Mouse (Mus musculus): ENCODE results near the gene Glp2r. TPM values are rescaled to one million over a fixed set of nuclear protein-coding genes. Genes with fewer than 3 reads are reported as not detected.

The Glp2r gene
- polyA plus RNA-seq (2014; fragmentation: Nextera tagmentation; extraction: Ambion mirVana), result not detected in 2 replicates

DNA sequence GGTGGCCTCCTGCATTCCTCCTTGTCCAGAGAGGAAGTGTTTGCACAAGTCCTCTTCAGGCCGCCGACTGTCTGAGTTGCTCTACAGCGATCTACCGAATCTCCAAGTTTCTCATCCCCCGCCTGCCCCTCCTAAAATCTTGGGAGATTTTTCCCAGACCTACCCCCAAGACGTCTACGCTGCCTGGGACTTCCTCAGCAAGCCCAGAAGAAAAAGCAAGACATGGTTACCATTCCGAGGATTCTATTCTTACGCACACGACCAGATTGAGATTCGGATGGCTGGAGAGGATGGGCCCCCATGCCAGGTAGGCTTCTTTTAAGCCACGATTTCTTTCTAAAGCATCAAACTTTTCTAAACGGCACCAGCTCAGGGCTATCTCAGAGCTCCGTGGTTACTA, at the start of gene Glp2r:
Gene Glp2r, minus strand, starts transcription at position 101 of the 400 bp plus-strand sequence.
- no peak for DNase-seq (ENCODE audit: low spot score)
- no peak within 1 kb of the TSS for H3K4me3 ChIP-seq (ENCODE audit: low read depth, low read length)
- H3K9me3 ChIP-seq (ENCODE audit: control insufficient read depth, low read length), result no peaks in the 10 kb centered on the region
- no peak within 1 kb of the TSS for H3K27ac ChIP-seq (replicated peaks; ENCODE audit: low read depth, low read length)
- no peak within 1 kb of the TSS for H3K9ac ChIP-seq (ENCODE audit: low read depth, low read length)
- 79% methylated on average over 14 of the region's 14 CpGs for WGBS
- no peaks in the 10 kb centered on the region for H3K4me1 ChIP-seq (ENCODE audit: control insufficient read depth, insufficient read depth, low read length)
- H3K36me3 ChIP-seq (ENCODE audit: control insufficient read depth, insufficient read depth, low read length), result no peaks in the 10 kb centered on the region
- ATAC-seq (ENCODE audit: low read depth), result no peak
- no peaks in the 10 kb centered on the region for H3K27me3 ChIP-seq (replicated peaks; ENCODE audit: control insufficient read depth, insufficient read depth, low read length)
- no peak within 1 kb of the TSS for H3K4me2 ChIP-seq (ENCODE audit: low read depth, low read length)

DNA sequence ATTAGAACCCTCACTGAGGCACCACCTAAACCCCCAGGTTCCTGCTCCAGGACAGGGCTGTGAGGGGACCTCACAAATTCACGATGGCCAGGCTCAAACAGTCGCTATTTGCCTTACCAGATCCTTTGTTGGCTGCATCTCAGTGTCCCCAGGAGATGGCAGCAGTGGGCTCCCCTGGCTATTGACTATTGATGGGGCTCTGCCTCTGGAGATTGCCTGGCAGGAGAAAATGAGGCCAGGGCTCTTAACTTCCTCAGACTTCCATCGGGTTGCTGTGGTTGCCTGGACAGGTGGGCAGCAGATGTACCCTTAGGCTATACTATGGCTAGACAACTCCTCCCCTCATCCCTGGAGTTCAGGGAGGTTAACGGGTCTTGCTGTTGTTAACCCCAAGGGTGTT, 49.3 kb upstream of the Glp2r start:
- Histone ChIP-seq H3K27me3 (replicated peaks; ENCODE audit: control insufficient read depth, insufficient read depth, low read length) (no peaks in the 10 kb centered on the region), H3K4me2 (ENCODE audit: low read depth, low read length) (no peak overlapping the region; the same call in 1 of the 2 replicates), H3K4me1 (ENCODE audit: control insufficient read depth, insufficient read depth, low read length) (no peaks in the 10 kb centered on the region), H3K36me3 (ENCODE audit: control insufficient read depth, insufficient read depth, low read length) (no peaks in the 10 kb centered on the region), H3K9me3 (ENCODE audit: control insufficient read depth, low read length) (no peaks in the 10 kb centered on the region), H3K27ac (replicated peaks; ENCODE audit: low read depth, low read length) (no peak overlapping the region), H3K4me3 (ENCODE audit: low read depth, low read length) (no peak overlapping the region), H3K9ac (ENCODE audit: low read depth, low read length) (no peak overlapping the region)
- 8% methylated on average over 4 of the region's 4 CpGs for WGBS
- DNase-seq (ENCODE audit: low spot score) (peak; percentile 51), ATAC-seq (ENCODE audit: low read depth) (no peak)

DNA sequence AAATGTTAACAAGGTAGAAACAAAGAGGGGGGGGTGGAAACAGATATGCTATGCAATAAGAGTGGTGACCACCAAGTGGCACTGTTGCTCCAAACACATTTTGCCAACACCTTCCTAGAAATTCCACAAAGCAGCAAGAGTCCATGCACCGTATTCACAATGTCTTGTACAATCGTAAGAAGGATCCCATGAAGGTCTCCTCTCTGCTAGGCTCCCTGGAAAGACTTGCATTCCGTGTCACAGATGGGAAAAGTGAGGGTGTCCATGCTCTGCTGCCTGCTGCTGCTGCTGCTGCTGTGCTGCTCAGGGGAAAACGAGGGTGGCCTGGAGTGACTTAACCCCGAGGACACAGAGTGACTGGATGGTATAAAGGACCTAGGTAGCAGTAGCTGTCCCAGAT, 48.7 kb upstream of the Glp2r start:
- ATAC-seq (ENCODE audit: low read depth) (no peak), DNase-seq (ENCODE audit: low spot score) (peak; percentile 70)
- Histone ChIP-seq H3K27ac (replicated peaks; ENCODE audit: low read depth, low read length) (no peak overlapping the region), H3K9me3 (ENCODE audit: control insufficient read depth, low read length) (no peaks in the 10 kb centered on the region), H3K4me2 (ENCODE audit: low read depth, low read length) (peak overlapping the region; percentile 42), H3K36me3 (ENCODE audit: control insufficient read depth, insufficient read depth, low read length) (no peaks in the 10 kb centered on the region), H3K27me3 (replicated peaks; ENCODE audit: control insufficient read depth, insufficient read depth, low read length) (no peaks in the 10 kb centered on the region), H3K4me3 (ENCODE audit: low read depth, low read length) (no peak overlapping the region), H3K9ac (ENCODE audit: low read depth, low read length) (no peak overlapping the region), H3K4me1 (ENCODE audit: control insufficient read depth, insufficient read depth, low read length) (no peaks in the 10 kb centered on the region)
- 9% methylated on average over 5 of the region's 5 CpGs for WGBS

DNA sequence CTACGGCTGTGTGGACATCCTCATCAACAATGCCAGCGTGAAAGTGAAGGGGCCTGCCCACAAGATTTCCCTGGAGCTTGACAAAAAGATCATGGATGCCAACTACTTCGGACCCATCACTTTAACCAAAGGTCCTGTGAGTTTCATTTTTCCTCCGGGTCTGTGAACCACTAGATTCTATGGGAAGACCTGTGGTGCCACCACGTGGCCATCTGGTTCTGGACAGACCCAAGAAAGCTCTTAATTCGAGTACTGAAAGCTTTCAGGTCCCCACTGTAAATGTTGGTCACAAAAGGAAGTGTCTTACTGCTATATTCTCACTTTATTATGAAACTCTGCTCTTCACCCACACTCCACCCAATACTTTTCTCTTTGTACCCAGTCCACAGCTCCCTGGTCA, 40.6 kb upstream of the Glp2r start:
- Histone ChIP-seq H3K9ac (ENCODE audit: low read depth, low read length) (no peak overlapping the region), H3K27me3 (replicated peaks; ENCODE audit: control insufficient read depth, insufficient read depth, low read length) (no peaks in the 10 kb centered on the region), H3K4me1 (ENCODE audit: control insufficient read depth, insufficient read depth, low read length) (no peaks in the 10 kb centered on the region), H3K27ac (replicated peaks; ENCODE audit: low read depth, low read length) (no peak overlapping the region), H3K4me3 (ENCODE audit: low read depth, low read length) (no peak overlapping the region), H3K9me3 (ENCODE audit: control insufficient read depth, low read length) (no peaks in the 10 kb centered on the region), H3K36me3 (ENCODE audit: control insufficient read depth, insufficient read depth, low read length) (no peaks in the 10 kb centered on the region), H3K4me2 (ENCODE audit: low read depth, low read length) (no peak overlapping the region)
- DNase-seq (ENCODE audit: low spot score) (no peak), ATAC-seq (ENCODE audit: low read depth) (no peak)
- 76% methylated on average over 6 of the region's 6 CpGs for WGBS

DNA sequence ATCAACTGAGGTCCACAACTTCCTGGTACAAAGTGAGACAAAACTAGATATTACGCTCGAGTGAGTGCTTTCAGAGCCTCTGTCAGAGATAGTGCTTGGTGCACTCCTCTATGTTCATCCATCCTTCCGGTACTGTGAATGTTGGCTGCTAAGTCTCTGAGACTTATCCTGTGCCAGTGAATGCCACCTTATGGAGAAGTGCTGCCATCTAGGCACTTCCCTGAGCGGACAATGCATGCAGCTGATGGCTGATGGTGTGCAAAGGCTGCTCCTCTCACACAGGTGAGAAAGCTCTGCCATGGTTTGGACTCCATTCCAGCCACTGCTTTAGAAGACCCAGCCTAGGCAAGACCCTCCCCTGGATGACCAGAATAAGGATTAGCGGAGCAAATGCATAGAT, 37.1 kb upstream of the Glp2r start:
- H3K9me3 ChIP-seq (ENCODE audit: control insufficient read depth, low read length), result no peaks in the 10 kb centered on the region
- WGBS, result 88% methylated on average over 5 of the region's 5 CpGs
- no peaks in the 10 kb centered on the region for H3K27me3 ChIP-seq (replicated peaks; ENCODE audit: control insufficient read depth, insufficient read depth, low read length)
- no peak for DNase-seq (ENCODE audit: low spot score)
- no peak overlapping the region for H3K4me3 ChIP-seq (ENCODE audit: low read depth, low read length)
- H3K4me1 ChIP-seq (ENCODE audit: control insufficient read depth, insufficient read depth, low read length), result no peaks in the 10 kb centered on the region
- H3K9ac ChIP-seq (ENCODE audit: low read depth, low read length), result no peak overlapping the region
- H3K27ac ChIP-seq (replicated peaks; ENCODE audit: low read depth, low read length), result no peak overlapping the region
- no peaks in the 10 kb centered on the region for H3K36me3 ChIP-seq (ENCODE audit: control insufficient read depth, insufficient read depth, low read length)
- ATAC-seq (ENCODE audit: low read depth), result no peak
- no peak overlapping the region for H3K4me2 ChIP-seq (ENCODE audit: low read depth, low read length)

DNA sequence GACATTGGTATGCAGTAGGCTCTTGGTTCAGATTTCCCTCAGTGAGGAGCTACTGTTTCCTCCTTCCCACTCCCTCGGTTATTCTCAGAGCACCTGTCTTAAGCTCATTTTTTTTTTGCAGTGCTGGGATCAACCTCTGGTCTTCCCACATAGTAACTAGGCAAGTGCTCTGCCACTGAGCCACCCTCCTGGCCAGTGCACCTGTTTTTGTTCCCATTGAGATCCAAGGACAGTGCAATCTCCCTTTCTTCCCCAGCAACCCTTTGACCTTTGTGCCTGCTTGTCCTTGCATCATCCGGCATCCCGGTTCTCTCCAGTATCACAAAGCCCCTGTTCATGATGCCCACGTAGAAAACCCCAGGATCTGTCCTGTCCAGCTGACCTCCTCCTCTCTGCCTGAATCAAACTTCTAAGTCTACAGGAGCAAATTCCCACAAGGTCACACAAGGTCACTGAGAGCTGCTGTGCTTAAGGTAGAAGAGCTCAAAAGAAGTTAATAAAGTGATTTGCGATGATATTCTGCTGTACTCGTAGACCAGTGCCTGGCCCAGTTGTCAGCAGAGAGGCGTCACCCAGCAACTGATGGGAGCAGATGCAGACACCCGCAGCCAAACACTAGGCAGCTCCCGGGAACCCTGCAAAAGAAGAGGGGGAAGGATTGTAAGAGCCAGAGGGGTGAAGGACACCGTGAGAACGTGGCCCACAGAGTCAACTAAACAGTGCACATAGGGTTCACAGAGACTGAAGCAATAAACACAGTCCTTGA, 36.1 kb upstream of the Glp2r start:
- no peaks in the 10 kb centered on the region for H3K9me3 ChIP-seq (ENCODE audit: control insufficient read depth, low read length)
- no peaks in the 10 kb centered on the region for H3K4me1 ChIP-seq (ENCODE audit: control insufficient read depth, insufficient read depth, low read length)
- WGBS, result 82% methylated on average over 11 of the region's 11 CpGs
- no peak overlapping the region for H3K4me3 ChIP-seq (ENCODE audit: low read depth, low read length)
- no peaks in the 10 kb centered on the region for H3K36me3 ChIP-seq (ENCODE audit: control insufficient read depth, insufficient read depth, low read length)
- no peak overlapping the region for H3K9ac ChIP-seq (ENCODE audit: low read depth, low read length)
- no peak overlapping the region for H3K4me2 ChIP-seq (ENCODE audit: low read depth, low read length)
- DNase-seq (ENCODE audit: low spot score) (no peak), ATAC-seq (ENCODE audit: low read depth) (no peak)
- no peaks in the 10 kb centered on the region for H3K27me3 ChIP-seq (replicated peaks; ENCODE audit: control insufficient read depth, insufficient read depth, low read length)
- no peak overlapping the region for H3K27ac ChIP-seq (replicated peaks; ENCODE audit: low read depth, low read length)

DNA sequence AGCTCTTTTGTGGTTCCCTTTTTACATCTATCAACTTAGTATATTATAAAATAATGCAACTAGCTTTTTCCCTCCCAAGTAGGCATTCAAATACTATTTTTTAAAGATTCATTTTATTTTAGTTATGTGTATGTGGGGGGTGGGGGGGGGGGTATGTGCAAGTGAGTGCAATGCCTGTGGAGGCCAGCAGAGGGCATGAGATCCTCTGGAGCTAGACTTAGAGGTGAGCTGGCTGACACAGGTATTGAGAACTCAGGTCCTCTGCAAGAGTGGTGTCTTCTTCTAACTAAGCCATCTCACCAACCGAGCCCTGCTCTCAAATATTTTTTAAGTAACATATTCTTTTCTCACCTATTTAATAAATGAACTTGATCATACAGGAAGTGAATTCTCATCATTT, 34.6 kb upstream of the Glp2r start:
- ATAC-seq (ENCODE audit: low read depth), result no peak
- no peak for DNase-seq (ENCODE audit: low spot score)
- WGBS, result 100% methylated on average over 1 of the region's 1 CpGs
- Histone ChIP-seq H3K4me1 (ENCODE audit: control insufficient read depth, insufficient read depth, low read length) (no peaks in the 10 kb centered on the region), H3K27me3 (replicated peaks; ENCODE audit: control insufficient read depth, insufficient read depth, low read length) (no peaks in the 10 kb centered on the region), H3K9ac (ENCODE audit: low read depth, low read length) (no peak overlapping the region), H3K36me3 (ENCODE audit: control insufficient read depth, insufficient read depth, low read length) (no peaks in the 10 kb centered on the region), H3K27ac (replicated peaks; ENCODE audit: low read depth, low read length) (no peak overlapping the region), H3K9me3 (ENCODE audit: control insufficient read depth, low read length) (no peaks in the 10 kb centered on the region), H3K4me3 (ENCODE audit: low read depth, low read length) (no peak overlapping the region), H3K4me2 (ENCODE audit: low read depth, low read length) (no peak overlapping the region)

DNA sequence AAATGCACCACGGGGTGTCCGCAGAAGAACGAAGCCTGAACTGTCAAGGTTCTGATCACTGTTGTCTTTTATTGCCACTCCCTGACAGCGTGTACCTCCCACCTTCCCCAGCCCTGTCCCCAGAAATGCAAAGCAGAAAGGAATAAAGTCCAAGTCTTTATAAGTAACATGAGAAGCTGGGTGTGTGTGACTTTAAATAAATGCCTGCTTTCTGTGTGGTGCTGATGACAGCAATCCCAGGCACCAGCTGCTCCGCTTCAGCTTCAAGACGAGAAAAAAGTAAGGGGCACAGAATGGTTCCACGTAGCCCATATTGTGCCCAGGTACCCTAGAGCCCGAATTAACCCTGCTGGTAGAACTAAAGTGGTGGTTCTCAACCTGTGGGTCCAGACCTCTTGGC, 30.2 kb upstream of the Glp2r start:
- 49% methylated on average over 8 of the region's 8 CpGs for WGBS
- no peak overlapping the region for H3K4me2 ChIP-seq (ENCODE audit: low read depth, low read length)
- H3K36me3 ChIP-seq (ENCODE audit: control insufficient read depth, insufficient read depth, low read length), result no peaks in the 10 kb centered on the region
- DNase-seq (ENCODE audit: low spot score) (peak; percentile 36), ATAC-seq (ENCODE audit: low read depth) (no peak)
- H3K4me3 ChIP-seq (ENCODE audit: low read depth, low read length), result no peak overlapping the region
- H3K9me3 ChIP-seq (ENCODE audit: control insufficient read depth, low read length), result no peaks in the 10 kb centered on the region
- no peaks in the 10 kb centered on the region for H3K4me1 ChIP-seq (ENCODE audit: control insufficient read depth, insufficient read depth, low read length)
- no peak overlapping the region for H3K27ac ChIP-seq (replicated peaks; ENCODE audit: low read depth, low read length)
- no peaks in the 10 kb centered on the region for H3K27me3 ChIP-seq (replicated peaks; ENCODE audit: control insufficient read depth, insufficient read depth, low read length)
- no peak overlapping the region for H3K9ac ChIP-seq (ENCODE audit: low read depth, low read length)

DNA sequence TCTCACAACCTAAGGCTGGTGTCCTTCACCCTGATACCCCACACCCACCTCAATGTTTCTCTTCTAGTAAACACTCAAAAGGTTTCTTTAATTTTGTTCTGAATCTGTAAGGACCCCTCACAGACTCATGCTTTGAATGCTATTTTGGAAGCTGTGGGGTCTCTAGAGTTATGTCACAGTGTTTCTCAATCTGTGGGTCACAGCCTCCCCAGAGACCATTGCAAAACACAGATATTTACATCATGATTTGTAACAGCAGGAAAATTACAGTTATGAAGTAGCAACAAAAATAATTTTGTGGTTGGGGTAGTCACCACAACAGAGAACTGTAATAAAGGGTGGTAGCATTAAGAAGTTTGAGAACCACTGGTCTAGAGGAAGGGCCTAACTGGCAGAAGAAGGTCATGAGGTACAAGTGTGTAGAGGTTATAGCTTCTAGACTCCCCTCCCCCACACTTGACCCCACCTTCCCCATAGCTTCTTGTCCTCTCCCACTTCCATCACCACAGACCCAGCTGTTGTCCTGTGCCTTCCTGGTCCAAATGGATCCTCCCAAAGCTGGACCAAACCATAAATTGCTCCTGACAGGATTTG, 29.3 kb upstream of the Glp2r start:
- Histone ChIP-seq H3K4me3 (ENCODE audit: low read depth, low read length) (no peak overlapping the region), H3K27ac (replicated peaks; ENCODE audit: low read depth, low read length) (no peak overlapping the region), H3K9ac (ENCODE audit: low read depth, low read length) (no peak overlapping the region), H3K9me3 (ENCODE audit: control insufficient read depth, low read length) (no peaks in the 10 kb centered on the region), H3K4me2 (ENCODE audit: low read depth, low read length) (no peak overlapping the region), H3K4me1 (ENCODE audit: control insufficient read depth, insufficient read depth, low read length) (no peaks in the 10 kb centered on the region), H3K27me3 (replicated peaks; ENCODE audit: control insufficient read depth, insufficient read depth, low read length) (no peaks in the 10 kb centered on the region), H3K36me3 (ENCODE audit: control insufficient read depth, insufficient read depth, low read length) (no peaks in the 10 kb centered on the region)
- no peak for ATAC-seq (ENCODE audit: low read depth)
- no peak for DNase-seq (ENCODE audit: low spot score)

Data from embryonic facial prominence, embryonic 14.5 days (tissue).